Mouse (Mus musculus): ENCODE measurements around the gene Casp4. TPM values are rescaled to one million over a fixed set of nuclear protein-coding genes. Genes with fewer than 3 reads are reported as not detected.
A peak's percentile ranks its signal among the peaks of the same experiment; 100 is the strongest.

Casp4 gene
- 16.4 and 21.6 TPM in 2 replicates for total RNA-seq (2014; fragmentation: Nextera tagmentation)
- 24.1 and 29.1 TPM in 2 replicates for total RNA-seq (2017)

DNA sequence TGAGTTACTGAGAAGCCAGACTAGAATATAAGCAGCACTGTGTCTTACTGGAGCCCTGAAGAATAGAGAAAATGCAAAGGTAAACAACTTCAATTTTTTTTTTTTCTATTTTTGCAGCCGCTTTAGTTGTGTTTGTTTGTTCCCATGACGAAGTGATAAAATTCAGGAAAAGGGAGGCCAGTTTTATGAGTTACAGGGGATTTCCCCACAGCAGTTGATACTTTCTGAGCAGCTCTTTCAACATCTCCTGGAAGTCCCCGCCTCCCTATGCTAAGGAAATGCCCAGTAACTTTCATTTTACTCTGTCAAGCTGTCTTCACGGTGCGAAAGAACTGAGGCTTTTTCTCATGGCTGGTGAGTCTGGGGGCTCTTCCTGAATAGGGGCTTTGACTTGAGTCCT, at the start of gene Casp4:
TSS of gene Casp4 (plus strand) at position 268 of the 400 bp plus-strand sequence.
- ATAC-seq (replicated peaks; ENCODE audit: poor library complexity, severe bottlenecking) = peak; percentile 89

DNA sequence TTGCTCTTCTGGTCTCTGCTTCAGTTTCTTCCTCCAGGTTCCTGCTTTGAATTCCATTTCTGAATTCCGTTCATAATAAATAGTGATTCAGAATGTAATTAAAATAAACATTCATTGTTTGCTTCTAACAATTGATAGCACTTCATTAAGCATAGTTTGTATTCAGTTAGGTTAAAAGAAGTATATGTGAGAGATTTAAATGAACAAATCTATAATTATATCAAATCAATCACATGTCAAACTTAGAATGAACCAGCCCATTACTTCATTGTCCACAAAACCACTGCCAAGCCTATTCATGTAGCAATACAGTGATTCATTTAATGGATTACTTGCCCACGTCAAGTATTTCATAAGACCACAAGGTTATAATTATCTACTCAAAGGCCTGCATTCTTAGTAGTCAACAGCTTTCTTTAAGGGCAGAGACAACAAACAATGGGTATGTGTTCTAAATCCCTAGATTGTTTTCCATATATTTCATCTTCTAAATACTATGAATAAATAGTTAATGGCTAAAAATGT, 44.6 kb upstream of the Casp4 start:
- no peak for ATAC-seq (replicated peaks; ENCODE audit: poor library complexity, severe bottlenecking)

DNA sequence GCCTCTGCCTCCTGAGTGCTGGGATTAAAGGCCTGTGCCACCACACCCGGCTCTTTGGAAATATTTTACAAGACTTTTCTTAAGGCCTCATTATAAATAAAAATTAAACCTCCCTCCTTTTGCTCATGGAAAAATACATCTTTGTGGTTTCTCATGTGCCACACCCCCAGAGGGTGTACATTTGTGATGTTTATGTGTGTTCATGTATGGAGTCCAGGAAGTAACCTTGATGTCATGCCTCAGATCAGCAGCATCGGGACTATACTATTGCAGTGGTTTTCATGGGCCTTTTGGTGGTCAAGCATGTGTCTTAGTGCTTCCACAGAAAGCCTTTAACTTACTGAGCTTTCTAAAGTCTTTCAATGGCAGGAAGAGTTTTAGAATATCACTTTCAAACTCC, 38.4 kb upstream of the Casp4 start:
- no peak for ATAC-seq (replicated peaks; ENCODE audit: poor library complexity, severe bottlenecking)

DNA sequence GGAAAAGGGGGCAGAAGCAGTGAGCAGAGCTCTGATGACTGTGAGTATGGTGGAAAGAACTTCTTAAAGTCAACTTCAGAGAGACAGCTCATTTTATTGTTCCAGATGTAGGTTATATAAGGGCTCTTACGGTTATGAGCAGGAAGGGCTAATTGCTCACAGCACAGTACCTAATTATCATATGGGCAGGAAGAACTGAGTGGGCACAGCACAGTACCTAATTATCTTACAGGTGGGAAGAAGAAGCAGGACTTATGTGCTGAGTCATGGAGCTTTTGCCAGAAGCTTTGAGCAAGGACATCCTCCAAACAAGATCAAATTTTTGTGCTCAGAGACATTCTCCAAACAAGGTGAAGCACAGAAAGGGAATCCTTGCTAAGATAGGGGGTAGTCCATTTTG, 37.7 kb upstream of the Casp4 start:
- no peak for ATAC-seq (replicated peaks; ENCODE audit: poor library complexity, severe bottlenecking)

DNA sequence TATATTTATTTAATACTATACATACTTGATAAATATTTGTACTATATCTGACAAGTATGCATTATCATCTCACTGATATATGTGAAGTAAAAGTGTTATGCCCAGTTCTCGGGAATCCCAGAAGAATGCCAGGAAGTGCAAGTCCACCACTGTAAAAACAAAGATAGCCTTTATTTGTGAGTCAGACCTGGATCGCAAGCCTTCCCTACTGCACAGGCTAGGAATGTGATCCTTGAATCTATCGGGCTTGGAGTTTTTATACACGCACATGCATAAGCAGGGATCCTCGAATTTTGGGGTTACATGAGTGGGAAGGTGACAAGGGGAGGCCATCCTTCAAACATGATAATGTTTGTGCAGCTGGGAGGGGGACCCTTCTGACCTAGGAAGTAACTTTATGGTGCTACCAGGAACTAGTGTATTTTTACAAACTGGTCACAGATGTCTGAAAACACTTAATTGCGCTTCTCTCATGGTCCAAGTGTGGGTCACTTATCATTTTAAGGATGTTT, 37.2 kb upstream of the Casp4 start:
- ATAC-seq (replicated peaks; ENCODE audit: poor library complexity, severe bottlenecking) = no peak

DNA sequence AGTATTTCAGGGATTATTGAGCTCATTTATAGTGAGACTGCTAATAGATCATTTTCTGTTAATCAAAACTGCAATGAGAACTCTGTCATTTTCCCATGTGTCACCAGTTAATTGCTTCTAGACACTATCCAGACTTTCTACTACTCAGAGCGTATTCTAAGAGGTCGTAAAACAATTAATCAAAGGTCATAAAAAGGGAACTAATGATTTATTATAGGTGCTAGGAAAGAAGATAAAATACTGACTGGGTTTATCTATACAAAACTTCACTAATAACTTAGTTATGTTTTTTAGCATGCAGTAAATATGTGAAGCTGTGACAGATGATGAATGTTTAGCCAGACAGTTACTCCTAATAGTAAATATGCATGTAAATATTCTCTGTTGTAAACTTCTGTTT, 22.6 kb upstream of the Casp4 start:
- no peak for ATAC-seq (replicated peaks; ENCODE audit: poor library complexity, severe bottlenecking)

DNA sequence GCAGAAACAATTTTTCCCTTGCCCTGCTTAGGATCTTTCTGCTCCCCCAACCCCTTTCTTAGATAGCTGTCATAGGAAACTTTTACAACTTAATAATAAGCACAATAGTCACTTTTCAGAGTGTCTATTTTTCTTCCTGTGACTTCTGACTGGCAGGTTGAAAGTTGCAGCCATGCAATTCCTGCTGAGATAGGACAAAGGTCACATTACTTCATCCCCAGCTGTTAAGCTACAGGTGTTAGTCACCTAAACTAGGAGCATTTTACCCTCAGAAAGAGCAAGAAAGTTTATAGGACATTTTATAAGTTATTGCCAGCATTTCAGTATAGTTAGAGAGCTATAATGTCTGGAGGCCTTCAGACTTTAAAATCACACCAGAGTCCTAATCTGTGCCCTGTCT, 22.0 kb upstream of the Casp4 start:
- no peak for ATAC-seq (replicated peaks; ENCODE audit: poor library complexity, severe bottlenecking)

DNA sequence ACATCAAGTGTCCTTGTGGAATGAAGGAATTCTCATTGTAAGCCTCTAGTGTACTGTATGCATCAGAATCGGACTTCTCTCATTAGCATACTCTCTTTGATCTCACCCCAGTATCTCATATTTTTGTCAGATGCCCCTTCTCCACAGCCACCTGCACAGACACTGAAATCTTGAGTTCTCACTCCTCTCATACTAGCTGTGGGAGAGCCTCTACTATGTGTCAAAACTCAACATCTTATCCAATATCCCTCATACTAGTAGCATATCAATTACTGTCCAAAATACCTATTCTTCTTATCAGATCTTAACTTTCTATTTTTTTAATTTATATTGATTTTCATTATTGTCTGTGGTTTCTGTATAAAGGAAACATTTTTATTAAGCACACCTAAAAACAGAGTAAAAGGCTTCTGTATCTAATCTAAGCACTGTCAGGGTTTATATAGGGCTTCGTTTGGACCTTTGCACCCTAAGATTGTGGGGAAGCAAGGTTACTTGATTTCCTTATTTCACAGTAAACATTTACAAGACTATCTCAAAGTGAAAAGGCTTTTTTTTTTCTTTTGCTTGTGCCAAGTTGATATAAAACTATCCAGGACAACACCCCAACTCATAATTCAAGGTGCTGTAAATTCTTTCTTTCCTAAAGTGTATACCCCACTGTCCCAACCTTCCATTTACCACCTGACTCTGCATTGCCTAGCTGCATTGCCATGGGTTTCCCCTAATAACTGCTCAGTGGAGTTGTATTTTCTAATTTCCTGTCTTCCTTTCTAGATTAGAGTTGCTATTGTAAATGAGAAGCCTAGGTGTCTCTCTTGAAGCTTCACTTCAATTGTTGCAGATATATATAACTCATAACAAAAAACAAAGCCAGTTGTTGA, 12.0 kb upstream of the Casp4 start:
- no peak for ATAC-seq (replicated peaks; ENCODE audit: poor library complexity, severe bottlenecking)

DNA sequence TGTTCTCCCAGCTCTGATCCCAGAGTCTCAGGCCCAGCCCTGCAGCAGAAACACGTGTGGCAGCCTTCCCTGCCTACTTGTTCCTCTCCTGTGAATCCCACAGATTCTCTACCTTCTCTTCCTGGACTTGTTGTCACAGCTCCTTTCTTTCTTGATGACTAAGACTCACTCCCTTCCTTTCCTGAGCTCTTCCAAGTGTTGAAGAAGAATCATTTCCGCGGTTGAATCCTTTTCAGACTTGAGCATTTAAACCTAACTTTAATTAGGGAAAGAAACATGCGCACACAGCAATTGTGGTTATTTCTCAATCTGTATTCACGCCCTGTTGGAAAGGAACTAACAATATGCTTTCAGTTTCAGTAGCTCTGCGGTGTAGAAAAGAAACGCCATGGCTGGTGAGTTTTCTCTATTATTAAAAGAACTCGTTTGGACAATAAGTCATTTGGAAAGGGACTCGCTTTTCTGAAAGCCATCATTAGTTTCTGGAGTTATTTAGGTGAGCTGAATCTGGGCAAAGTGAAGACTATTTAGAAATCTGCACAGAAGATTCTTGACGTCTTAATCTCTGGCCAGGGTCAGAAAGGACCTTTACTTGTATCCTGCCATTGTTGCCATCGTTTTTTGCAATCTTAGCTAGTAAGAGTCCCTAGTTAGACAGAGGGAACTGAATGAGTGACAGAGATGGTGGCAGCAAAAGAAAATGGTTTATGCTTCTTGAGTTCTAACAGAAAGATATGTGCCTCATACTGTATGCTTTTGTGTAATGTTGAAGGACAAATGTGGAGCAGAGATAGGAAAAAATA, 10.1 kb upstream of the Casp4 start, which contains the start of gene Casp1:
TSS of gene Casp1 (plus strand) at position 189 of the 803 bp plus-strand sequence.
- ATAC-seq (replicated peaks; ENCODE audit: poor library complexity, severe bottlenecking) = peak; percentile 90

DNA sequence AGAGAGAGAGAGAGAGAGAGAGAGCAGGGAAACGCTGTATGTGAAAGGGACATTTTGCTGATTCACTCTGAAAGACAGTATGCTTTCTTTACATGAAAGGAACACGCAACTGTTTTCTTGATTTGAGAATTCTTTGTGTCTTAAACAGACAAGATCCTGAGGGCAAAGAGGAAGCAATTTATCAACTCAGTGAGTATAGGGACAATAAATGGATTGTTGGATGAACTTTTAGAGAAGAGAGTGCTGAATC, 9.6 kb upstream of the Casp4 start:
- ATAC-seq (replicated peaks; ENCODE audit: poor library complexity, severe bottlenecking) = peak; percentile 44

DNA sequence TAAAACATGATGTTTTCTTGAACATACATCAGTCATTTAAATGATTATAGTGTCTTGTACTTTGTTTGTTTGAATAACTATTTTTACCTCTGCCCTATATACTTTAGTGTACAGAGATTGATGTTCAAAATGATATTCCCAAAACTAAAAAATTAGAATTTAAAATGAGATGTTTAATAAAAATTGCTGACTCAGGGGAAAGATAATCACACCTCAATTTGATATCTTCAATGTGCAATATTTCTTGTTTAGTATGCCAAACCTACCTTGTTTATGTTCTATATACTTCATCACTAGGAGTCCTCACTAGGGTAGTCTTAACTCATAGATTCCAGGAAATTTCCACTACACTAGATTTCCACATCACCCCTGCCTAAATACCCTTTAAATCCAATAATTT, 1.5 kb downstream of the Casp4 start:
- no peak for ATAC-seq (replicated peaks; ENCODE audit: poor library complexity, severe bottlenecking)

DNA sequence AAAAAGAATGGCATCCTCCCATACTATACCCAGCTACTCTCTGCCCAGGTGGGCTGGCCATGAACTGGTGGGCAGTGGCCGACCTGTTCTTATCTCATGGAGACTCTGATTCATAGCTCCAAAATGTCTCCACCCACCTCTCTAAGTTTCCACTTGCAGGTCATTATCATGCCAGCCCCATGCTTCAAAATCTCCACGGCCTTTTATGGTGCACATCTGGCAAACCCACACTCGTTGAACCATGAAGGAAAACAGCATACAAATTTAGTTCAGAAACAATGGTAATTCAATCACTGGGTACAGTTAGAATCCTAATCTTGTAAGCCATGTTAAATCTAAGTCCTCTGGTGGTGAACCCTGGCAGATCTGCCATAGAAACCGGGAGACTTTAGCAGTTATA, 2.8 kb downstream of the Casp4 start:
- ATAC-seq (replicated peaks; ENCODE audit: poor library complexity, severe bottlenecking) = no peak

DNA sequence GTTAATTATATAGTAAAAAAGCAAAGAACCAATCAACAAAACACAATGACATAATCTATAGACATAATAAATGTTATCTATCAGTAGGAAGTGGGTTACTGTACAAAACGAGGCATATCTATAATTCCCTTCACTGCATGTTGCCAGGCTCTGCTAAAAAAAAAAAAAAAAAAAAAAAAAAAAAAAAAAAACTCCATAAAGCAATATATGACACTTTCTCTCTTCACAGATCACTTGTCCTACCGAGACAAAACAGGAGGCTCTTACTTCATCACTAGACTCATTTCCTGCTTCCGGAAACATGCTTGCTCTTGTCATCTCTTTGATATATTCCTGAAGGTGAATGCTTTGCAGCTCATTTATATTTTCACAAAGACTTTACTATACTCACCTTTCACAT, 19.6 kb downstream of the Casp4 start:
- ATAC-seq (replicated peaks; ENCODE audit: poor library complexity, severe bottlenecking) = no peak

DNA sequence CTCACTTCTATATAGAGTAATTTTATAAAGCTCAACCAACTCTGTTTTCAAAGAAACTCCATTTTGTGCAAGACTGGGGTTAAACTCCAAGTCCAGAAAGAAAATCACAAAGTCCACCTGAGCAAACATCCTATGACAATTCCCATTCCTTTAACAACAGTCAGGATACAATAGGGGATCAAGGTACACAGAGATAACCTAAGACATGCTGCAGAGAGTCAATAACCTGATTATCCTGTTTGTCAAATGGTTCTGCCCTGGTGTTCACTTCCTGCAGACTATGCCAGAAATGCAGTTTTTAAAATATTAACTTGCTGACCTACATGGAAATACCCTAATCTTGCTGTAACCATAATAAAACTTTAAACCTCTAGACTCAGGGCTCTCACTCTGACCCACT, 23.8 kb downstream of the Casp4 start:
- no peak for ATAC-seq (replicated peaks; ENCODE audit: poor library complexity, severe bottlenecking)

DNA sequence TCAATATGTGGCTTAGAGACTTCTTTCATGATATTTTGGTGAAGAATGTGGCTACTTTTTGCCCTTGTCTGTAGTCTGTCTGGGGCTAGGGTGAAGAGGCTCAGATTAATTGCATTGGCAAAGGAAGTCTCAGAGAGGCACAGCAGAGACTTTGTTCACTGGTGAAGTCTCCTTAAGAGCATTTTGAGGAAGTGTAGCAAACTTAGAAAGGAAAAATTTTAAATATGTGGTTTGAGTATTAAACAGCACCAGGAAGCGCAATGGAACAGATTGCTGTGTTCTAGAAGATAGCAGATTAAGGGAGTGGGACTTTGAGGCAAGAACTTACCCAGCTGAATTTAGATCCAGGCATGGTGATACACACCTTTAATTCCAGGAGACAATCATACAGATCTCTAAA, 24.8 kb downstream of the Casp4 start:
- ATAC-seq (replicated peaks; ENCODE audit: poor library complexity, severe bottlenecking) = no peak; the same call in 1 of the 2 replicates

DNA sequence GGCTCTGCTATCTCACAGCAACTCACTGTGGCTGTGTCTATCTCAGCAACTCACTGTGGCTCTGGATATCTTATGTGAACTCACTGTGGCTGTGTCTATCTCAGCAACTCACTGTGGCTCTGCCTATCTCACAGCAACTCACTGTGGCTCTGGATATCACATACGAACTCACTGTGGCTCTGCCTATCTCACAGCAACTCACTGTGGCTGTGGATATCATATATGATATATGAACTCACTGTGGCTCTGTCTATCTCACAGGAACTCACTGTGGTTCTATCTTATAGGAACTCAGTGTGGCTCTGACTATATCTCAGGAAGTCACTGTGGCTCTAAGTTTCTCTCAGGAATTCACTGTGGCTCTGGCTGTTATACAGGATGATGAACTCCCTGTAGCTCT, 34.5 kb downstream of the Casp4 start:
- ATAC-seq (replicated peaks; ENCODE audit: poor library complexity, severe bottlenecking) = peak; percentile 40

DNA sequence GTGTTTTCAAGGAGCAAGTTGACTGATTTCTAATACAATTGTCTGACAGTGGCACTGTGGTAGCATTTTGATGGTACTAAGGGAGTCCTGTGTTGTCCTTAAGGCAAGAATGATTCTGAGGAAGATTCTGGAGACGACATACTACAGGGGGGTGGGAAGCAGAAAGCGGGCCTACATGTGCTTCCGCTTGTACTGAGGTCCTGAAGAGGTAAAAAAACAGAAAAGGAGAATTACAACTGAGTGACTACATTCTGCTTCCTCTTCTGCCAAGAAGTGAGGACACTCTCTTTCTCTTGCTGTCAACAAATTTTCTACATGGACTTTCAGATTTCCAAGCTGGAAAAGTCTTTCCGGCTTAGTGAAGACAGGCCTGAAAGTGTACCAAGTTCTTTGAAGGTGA, 35.5 kb downstream of the Casp4 start:
- peak; percentile 92 for ATAC-seq (replicated peaks; ENCODE audit: poor library complexity, severe bottlenecking)

DNA sequence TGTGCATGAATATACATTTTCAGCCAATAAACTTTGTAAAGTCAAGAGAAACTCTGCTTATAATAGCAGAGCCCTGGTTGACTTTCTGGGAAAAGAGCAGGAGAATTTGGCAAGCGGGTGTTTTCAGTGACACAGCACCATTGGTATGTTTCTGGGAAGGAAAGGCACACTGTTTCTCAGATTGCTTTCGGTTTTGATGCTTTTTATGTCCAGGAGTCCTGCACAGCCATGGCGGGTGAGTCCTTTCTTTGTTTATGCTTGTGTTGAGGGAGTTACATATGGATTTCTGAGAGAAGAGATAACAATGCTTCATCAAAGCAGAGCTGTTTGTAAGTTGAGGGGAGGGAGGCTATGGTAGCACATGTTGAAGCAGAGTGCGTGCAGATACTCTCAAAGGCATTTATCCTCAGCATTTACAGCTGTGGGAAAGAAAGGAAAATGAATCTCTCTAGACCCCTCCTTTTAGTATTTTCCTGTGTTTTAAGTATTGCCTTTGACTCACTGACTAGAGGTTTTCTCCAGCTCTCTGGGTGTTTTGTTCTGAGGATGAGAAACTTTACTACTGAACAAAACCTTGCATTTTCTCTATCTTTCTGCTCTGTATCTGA, 36.8 kb downstream of the Casp4 start, which contains the start of gene Casp12:
TSS of gene Casp12 (plus strand) at position 140 of the 608 bp plus-strand sequence.
- peak; percentile 44; the same call in 1 of the 2 replicates for ATAC-seq (replicated peaks; ENCODE audit: poor library complexity, severe bottlenecking)

DNA sequence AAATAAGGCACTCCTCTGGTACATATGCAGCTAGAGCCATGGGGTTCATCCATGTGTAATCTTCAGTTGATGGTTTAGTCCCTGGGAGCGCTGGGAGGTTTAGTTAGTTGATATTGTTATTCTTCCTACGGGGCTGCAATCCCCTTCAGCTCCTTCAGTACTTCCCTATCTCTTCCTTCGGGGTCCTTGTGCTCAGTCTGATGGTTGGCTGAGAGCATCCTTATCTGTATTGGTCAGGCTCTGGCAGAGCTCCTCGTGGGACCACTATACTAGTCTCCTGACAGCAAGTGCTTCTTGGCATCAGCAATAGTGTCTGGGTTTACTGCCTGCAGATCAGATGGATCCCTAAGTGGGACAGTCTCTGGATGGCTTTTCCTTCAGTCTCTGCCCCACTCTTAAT, 38.8 kb downstream of the Casp4 start:
- no peak for ATAC-seq (replicated peaks; ENCODE audit: poor library complexity, severe bottlenecking)

DNA sequence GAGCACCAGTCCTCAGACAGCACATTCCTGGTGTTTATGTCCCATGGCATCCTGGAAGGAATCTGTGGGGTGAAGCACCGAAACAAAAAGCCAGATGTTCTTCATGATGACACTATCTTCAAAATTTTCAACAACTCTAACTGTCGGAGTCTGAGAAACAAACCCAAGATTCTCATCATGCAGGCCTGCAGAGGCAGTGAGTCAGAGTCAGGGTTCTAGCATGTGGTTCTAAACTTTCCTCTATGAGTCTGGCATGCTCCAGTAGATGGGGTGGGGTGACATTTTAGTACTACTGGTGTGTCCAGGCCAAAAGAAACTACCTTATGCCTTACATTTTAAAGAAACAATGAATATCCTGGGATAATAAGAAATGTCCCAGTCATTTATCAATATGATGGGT, 45.0 kb downstream of the Casp4 start:
- no peak for ATAC-seq (replicated peaks; ENCODE audit: poor library complexity, severe bottlenecking)

DNA sequence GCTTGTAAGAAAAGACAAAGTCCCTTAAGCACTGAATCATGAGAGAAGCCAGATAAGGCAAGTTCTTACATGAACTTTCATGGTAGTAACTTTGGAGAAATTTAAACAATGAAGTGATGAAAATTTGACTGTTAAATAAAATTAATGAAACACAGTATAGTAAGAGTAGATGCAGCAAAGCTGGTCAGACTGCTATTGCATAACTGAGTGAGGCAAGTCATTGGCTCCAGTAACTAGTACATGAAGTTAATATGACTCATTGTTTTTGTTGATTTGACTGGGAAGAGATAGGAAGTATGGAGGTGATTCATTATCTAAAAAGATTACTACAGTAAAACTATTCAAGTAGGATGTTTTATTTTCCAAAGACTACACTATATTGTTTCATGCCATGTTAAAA, 48.2 kb downstream of the Casp4 start:
- ATAC-seq (replicated peaks; ENCODE audit: poor library complexity, severe bottlenecking) = peak; percentile 48; the same call in 1 of the 2 replicates
